Mouse (Mus musculus): ENCODE results near the gene Glrb.

Glrb gene

DNA sequence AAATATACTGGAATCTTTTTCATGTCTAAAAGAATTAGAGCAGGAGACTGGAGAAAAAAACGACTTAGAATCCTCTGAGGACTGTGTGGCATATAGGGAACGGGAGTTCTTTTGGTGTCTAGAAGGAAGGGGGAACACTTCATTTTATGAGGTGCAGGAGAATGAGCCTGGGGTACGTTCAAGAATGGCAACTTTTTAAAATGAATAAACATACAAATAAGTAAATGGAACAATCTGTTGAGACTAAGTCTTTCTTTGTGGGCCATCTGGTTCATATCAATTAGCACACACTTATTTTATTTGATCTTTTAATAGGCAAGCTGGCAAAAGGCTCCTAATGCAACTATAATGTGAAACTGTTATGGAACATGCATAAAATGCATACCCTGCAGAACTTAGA is 75.9 kb downstream of the Glrb start:
- no peak for DNase-seq (ENCODE audit: low read depth, low spot score)

DNA sequence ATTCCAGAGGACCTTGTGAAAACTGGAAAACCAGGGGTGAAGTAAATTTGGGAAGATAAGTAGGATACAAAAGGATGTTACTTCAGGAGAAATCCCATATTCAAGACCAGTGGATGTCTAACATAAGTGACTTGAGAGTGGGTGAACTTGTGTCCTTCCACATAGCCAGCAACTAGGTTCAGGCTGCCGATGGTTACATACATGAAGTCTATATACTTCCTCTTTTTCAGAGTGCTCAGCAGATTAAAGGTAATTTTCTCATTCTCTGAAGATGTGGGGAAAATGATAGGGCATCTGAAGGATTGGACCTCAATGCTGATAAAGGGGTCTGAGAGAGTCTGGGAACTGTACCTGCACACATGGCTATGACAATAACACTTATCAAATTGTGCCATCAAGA is 89.5 kb downstream of the Glrb start:
- DNase-seq (ENCODE audit: low read depth, low spot score), result no peak

- DNase-seq (ENCODE audit: low read depth, low spot score), result no peak
Measured at GRCm38 (mm10) chr3:80818619-80819018, 94.8 kb downstream of the Glrb start.

DNA sequence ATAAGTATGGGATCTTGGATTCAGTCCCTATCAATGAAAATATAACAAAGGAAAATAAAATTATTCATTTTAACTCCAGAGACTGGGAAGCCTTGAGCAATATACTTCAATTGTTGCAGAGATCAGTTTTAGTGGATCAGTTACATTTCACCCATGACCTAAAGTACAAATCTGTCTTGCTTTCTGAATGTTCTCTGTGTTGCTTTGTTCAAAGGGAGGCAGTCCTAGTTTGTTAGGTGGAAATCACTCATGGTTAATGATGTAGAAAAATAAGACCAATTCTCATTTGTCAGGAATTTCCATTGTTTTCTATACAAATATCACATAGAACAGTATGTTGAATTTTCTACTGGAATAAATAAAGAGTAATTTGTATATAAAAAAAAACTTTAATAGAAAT is 99.7 kb downstream of the Glrb start:
- no peak for DNase-seq (ENCODE audit: low read depth, low spot score)

GRCm38 (mm10) chr3:80812237-80812636 is 101.2 kb downstream of the Glrb start:
- no peak for DNase-seq (ENCODE audit: low read depth, low spot score)

DNA sequence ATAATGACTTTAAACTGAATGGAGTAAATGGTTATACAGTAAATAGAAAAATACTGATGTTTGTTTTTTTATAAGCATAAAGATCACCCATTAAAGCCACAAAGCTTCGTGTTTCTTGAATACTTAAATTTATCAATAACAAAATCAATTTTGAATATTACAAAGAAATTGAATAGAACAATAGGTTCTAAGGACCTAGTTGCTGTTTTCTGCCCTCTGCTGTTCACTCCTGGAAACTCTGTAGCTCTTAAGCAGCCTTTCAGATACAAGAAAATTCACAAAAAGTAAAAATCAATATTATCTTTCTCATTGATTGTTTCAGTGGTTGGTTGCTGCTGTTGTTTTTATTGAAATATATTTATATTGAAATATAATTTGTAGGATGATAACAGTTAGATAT is 108.1 kb downstream of the Glrb start:
- no peak for DNase-seq (ENCODE audit: low read depth, low spot score)

DNA sequence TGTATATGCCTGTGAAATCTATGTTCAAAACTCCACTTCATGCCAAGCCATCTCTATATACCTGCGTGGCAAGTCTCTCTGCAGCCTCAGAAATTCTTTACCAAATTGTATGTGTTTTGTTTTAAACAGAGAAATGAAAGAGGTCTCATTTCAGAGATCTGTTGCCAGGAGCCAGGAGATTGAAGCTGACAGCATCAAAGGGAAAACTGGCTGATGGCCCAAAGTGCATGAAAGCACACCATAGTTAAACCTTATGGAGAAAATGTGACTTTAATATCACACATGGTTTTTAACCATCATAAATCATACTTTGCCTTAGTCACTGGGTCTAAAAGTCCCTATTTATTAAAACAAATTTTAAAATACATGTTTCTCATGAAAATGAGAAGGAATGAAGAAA is 109.6 kb downstream of the Glrb start:
- DNase-seq (ENCODE audit: low read depth, low spot score), result no peak

GRCm38 (mm10) chr3:80803211-80803610 is 110.2 kb downstream of the Glrb start:
- DNase-seq (ENCODE audit: low read depth, low spot score), result peak; percentile 2

DNA sequence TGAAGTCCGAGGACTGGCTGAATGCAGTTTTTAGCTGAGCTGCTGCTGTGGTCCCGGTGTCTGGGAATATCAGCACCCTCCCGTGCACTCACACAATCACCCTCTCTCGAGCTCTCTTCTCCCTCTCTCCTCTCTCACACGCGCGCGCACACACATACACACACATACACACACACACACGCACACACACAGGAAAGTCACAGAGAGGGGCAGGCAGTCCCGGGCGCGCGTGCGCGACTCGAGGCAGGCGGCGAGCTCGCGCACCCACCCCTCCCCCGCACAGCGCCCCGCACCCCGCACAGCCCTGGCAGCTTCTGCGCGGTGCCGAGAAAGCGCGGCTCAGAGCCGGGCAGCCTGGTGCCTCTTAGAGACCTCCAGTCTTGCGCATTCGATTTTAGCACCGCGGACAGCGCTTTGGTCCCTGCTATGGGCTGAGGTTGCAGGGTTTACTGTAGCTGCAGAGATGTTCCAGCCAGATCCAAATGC is 110.8 kb downstream of the Glrb start, which contains the start of gene Gria2:
Gene Gria2 (minus strand): TSS at position 240 of the 486 bp plus-strand sequence.
- peak; percentile 61 for DNase-seq (ENCODE audit: low read depth, low spot score)

DNA sequence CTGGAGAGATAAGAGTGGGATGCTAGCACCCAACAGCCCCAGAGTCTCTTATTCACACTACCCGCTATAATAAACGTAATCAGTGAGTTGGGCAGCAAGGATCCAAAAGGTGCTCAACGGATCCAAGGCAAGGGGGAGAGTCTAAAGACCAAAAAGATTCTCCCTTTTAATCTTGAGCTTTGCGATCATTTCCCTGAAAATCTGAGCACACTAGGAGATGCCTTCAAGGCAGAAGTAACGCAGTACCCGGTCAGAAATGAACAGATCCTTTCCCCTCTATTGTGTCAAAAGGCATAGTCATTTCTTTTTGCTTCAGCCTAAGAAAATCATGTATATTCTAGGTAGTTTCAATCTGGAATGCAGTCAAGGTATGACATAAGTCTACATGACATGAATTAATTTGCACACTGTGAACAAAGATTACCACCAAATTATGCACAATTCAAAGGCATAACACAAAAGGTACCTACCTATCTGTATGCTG is 111.6 kb downstream of the Glrb start:
- peak; percentile 0 for DNase-seq (ENCODE audit: low read depth, low spot score)

DNA sequence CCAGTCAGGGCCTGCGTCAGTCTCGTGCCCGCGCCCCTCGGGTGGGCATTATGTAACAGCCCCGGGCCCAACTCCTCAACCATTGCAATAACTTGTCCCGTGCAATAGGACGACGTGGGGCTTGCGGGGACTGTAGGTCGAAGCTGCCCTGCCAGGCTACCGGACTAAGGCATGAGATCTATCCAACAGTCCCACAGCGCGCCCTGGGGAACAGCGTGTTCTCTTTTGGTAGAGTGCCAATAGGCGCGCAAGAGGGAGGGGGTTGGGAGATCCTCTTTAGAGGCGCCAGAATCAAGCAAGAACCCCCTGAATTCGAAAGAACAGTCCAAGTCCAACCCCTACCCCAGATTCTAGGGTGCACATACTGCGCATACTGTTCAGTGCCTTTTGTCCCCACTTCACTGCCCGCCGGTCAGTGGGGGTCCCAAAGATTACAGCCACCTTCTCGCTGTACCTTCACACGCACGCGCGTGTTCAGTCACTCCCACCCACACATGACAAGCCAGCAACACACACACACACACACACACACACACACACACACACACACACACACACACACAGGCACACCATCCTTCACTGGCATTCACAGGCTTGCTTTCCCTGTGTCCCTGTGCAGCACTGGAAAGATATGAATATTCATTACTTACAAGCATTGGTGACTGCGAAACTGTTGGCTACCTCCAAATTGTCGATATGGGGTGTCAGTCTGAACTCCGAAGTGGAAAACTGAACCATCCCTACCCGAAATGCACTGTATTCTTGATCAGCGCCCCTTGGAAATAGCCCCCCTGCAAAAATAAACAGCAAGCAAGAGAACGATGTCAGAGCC is 112.2 kb downstream of the Glrb start:
- DNase-seq (ENCODE audit: low read depth, low spot score), result peak; percentile 27

- peak; percentile 0 for DNase-seq (ENCODE audit: low read depth, low spot score)
Measured at GRCm38 (mm10) chr3:80800299-80800994, 113.0 kb downstream of the Glrb start.

GRCm38 (mm10) chr3:80797935-80798334 is 115.5 kb downstream of the Glrb start:
- DNase-seq (ENCODE audit: low read depth, low spot score), result no peak

DNA sequence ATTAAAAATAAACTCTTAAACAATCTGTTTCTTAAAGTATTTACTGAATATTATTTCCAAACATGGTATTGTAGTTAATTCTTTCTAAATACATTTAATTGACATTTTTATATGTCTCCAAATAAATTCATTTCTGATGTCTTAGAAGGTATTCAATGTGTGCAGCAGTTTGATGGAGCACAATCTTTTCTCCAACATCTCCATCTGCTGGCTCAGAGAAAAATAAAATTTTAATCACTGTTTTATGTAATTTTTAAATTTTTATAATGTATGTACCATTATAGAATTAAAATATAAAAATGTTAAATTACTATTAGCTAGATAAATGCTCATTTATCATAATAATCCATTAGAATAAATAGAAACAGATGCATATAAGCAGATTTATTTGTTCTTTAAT is 116.7 kb downstream of the Glrb start:
- DNase-seq (ENCODE audit: low read depth, low spot score), result no peak

DNA sequence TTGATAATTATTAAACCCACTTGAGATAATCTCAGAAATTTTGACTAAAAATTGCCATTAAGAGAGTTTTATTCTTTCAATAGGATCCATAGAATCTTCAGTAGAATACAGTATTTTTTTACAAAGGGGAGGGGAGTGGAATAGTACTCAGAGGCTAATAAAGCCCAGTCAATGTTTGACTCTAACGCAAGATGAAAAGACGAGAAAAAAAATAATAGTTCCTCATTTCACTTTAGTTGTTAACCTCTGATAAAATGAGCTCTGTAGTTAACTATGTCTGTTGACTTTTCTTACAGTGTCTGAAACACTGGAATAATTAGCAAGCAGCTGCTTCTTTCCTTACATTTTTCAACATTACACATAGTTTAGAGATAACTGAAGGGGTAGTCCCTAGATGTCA is 118.2 kb downstream of the Glrb start:
- no peak for DNase-seq (ENCODE audit: low read depth, low spot score)

Data from retina, postnatal 7 days (tissue).